Mouse (Mus musculus) cerebellum, adult 8-10 months (tissue): ENCODE measurements around the gene Dhx57.
A peak's percentile ranks its signal among the peaks of the same experiment; 100 is the strongest.
"Not testable (repeated sequence)": the region's sequence is repeated elsewhere in the genome, so short reads cannot be mapped to it uniquely, and the experiment has no call there.

Experiments used
- DNase-seq: peaks from one replicate; pipeline ENCODE4 v3.0.0; 2022

The Dhx57 gene

DNA sequence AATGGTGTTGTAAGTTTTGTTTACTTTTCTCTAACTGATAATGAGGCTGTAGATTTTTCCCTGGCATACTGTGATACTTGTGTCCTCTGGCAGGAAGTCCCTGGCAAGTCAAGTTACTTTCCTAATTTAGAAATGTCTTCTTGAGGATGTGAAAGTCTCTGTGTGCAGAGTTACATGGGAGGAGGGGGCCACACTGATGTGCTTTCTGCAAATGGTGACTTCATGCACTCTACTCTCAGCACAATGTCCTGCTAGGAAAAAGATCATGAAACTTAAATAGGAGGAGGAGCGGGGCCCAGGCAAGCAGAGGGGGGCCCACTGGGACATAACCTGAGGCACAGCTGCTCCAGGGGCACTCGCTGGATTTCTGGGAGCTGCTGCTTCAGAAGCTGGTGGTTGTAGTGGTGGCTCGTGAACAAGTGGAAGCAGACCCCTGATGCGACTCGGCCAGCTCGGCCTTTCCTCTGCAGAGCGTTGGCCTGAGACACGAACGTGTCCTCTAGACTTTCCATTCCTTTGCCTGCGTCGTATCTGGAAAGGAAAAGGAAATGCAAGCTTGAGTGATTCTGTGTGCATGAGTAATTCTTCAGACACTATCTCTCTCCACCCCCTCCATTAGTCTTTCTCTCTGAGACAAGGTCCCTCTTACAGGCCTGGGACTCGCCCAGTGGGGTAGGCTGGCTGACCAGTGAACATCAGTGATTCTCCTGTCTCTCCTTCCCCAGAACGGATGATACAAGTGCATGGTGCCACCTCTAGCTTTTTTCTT lies 37.3 kb downstream of the Dhx57 start:
- DNase-seq: no peak

DNA sequence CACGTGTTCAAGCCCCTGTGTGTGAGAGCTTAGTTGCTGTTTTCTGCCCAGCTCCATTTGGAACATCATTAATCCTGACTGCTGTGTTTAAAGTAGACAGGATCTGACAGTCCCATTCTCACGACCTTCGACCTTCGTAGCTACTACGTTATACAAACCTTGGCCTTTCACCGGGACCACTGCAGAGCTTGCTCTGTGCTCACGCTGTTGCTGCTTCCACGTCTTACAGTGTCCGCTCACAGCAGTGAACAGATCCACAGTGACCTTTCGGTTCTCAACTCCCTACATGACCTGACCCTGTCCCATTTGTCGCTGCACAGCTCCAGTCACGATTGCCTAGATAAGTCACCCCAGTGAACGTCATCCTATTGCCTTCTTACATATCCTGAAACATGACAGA lies 47.2 kb downstream of the Dhx57 start:
- DNase-seq: no peak

DNA sequence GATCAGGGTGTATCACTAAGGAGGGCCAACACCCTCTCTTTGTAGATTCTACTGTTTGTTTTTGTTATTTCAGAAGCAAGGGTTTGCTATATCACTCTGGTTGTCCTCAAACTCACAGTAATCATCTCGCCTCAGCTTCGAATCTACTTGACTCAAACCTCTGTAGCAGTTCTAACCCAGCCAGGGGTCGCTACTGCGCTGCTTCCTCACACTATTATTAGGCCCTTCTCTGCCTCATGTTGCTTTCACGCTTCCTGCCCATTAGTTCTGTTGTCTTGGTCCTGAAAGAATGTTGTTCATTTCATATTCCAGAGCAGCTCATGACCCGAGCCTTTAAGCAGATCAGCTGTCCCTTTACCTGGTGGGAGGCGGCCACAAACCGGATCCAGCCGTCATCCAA lies 48.7 kb downstream of the Dhx57 start:
- no peak for DNase-seq

DNA sequence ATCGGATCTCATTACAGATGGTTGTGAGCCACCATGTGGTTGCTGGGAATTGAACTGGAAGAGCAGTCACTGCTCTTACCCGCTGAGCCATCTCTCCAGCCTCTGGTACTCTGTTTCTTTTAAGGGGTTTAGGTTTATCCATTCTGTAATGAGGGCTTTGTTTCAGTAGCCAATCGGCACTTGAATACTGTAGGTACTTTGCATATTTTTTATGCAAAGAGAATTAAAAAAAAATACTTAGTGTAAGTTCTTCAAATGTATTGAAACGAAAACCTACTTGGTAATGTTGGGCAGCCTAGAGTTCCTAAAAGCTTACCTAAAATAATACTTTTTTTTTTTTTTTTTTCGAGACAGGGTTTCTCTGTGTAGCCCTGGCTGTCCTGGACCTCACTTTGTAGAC lies 52.8 kb downstream of the Dhx57 start:
- no peak for DNase-seq

DNA sequence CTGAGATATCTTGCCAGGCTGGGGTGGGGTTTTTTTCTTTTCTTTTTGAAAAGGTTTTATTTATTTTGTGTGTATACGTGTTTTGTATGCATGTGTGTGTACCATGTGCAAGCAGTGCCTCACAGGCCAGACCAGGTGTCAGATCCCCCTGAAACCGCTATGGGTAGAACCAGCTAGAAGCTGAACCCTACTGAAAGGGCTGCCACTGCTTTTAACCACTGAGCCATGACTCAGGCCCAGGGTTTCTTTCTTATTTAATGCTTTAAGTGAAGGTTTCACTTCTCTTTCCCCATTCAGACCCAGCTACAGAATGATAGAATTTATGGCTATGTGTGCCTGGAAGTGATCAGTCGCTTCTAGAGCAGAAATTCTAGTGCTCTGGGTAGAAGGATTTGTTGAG lies 53.5 kb downstream of the Dhx57 start:
- DNase-seq: no peak

DNA sequence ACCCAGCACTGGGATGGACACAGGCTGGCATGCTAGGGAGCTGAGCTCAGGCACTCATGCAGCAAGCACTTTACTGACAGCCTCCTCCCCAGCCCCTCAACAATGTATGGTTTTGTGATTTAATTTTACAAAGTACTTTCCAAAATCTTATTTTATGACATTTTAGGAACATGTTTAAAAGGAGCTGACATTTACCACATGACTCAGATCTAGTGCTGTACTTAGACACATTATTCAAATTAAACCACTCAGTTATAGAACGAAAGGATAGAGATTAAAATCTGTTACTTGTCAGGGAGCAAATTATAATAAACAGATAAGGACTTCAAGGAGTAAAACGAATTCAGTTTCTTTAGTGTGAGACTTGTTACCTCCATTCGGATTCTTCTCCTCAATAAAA lies 54.8 kb downstream of the Dhx57 start:
- DNase-seq: no peak

DNA sequence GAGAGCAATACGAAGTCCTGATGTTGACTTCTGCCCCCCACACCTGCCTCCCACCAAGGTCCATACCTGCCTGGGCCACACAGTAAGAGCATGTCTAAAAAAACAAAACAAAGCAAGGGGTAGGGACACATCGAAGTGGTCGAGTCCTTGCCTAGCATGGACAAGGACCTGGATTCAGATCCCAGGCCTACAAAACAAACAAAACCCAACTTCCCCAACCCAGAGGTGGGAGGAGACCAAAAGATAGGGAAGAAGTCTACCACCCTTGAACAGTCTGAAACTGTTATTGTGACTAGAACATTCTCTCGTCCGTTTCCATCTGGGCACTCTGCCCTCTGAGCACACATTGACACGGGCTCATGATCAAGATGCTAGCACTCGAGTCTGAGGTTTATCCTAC lies 55.9 kb downstream of the Dhx57 start:
- DNase-seq: no peak

DNA sequence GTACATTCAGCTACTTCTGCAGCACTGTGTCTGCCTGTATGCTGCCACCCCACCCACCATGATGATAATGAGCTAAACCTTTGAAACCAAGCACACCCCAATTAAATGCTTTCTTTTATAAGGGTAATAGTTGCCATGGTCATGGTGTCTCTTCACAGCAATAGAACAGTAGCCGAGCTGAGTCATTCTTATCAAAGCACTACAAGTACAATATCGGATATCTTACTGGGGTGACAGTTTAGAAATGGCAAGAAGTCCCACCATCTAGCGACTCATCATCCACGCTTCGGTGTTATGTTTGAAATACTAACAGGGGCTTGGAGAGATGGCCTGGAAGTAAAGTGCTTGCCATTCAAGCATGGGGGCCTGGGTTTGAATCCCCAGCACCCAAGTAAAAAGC lies 56.4 kb downstream of the Dhx57 start:
- no peak for DNase-seq

DNA sequence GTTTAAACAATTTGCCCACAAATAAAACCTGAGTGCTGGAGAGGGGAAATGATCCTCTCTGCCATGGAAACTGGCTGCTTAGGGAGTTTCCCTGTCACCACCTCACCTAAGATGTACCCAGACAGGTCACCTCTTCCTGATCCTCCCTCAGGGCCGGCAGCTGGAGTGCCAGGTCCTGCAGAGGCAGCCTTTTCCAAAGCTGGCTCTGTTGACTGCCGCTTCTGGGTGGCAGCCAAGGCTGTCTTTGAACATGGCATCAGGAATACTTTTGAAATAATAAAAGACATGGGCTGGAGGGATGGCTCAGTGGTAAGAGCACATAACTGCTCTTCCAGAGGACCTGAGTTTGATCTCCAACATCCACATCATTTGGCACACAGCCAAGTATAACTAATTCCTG lies 60.9 kb downstream of the Dhx57 start:
- no peak for DNase-seq

DNA sequence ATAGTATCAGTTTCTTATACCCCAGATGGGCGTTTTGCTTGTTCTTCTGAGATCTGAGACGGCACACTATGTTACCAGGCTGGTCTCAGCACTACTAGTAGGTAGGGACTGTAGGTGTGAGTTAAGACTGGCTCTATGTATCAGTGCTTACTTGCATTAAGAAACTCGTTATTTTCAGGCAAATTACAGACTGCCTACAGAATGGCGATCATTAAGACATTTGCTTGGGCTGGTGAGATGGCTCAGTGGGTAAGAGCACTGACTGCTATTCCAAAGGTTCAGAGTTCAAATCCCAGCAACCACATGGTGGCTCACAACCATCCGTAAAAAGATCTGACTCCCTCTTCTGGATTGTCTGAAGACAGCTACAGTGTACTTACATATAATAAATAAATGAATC lies 65.1 kb downstream of the Dhx57 start:
- not testable (repeated sequence) for DNase-seq

DNA sequence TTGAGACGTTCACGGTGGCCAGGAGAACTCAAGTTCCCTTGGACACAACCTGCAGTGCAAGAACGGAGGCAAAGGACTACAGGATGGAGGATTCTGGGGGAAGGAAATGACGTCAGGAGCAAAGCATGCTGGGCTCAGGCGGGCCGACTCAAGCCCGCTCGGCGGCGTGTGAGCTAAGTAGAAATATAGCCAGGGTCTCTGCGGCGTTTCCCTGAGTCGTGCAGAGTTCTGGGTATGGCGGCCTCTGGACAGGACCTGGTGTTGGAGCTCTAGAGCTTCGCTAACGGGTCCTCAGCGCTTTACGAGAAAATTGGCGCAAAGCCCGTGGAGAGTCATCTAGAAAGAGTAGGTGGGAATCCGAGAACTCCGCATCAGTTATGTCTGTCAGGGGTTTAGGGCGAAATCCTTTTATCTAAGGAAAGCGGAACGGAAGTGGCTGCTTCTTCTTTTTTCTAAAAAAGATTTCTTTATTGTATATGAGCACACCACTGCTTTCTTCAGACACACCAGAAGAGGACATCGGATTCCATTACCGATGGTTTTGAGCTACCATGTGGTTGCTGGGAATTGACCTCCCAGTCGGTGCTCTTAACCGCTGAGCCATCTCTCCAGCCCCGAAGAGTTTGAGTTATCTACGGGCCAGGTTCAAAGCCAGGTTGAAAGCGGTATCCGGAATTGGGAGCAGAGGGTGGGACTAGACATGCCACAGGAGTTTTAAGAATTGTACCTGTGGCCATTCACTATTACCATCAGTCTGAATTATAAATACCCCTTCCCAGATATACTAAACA lies 65.8 kb downstream of the Dhx57 start, which contains the start of gene Gemin6:
TSS of gene Gemin6 (plus strand) at position 116 of the 791 bp plus-strand sequence.
- peak; percentile 81 for DNase-seq

DNA sequence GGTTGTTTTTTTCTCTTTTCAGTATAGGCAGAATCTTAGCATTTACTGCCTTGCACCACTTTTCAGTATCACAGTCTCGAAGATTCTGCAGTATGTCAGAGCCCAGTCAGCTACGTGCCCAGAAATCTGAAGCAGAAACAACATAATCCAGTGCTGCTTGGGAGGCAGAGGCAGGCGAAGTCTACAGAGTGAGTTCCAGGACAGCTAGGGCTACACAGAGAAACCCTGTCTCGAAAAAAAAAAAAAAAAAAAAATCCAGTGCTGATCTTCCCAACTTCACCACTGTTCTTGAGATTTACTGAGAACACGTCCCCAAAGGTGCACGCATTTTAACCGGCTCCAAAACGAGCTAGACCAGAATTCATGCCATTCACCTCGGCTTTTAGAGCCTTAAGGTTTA lies 66.4 kb downstream of the Dhx57 start:
- DNase-seq: no peak

DNA sequence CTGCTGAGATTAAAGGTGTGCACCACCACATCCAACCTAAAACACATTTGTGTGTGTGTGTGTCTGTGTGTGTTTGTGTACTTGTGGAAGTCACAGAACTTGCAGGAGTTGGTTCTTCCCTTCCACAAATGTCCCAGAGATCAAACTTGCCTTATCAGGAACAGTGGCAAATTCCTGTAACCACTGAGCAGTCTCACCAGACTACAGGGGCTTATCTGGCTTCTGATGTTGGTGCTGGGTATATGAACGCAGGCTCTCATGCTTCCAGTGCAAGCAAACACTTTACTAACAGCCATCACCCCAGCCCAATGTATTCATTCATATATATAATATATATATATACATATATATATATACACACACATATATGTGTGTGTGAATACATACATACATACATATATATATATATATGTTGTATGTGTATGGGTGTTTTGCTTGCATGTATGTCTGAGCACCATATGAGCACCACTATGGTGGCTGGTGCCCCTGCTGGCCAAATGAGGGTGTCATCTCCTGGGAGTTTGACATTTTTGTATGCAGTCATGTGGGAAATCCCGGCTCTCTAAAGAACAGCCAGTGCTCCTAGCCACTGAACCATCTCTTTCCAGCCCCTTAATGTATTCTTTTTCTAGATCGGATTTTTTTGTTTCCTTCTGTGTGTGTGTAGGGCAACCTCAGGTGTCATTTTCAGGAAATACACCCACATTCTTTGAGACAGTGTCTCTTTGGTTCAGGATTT lies 68.2 kb downstream of the Dhx57 start:
- no peak for DNase-seq

DNA sequence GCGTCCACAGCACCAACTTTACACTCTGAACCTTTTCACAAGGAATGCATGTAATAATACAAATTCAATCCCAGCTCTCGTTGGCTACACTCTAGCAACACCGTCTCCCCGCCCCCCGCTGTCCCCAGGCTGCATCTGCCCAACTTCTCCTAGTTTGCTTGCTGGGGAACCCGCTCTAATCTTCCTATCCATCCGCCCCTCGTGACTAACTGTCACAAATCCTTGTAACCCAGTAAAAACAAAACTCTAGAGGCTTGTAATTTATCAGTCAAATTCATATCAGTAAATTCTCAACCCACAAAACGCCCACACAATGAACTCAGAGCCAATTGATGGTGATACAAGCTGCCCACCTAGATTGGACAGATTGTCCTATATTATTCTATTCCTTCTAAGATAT lies 69.1 kb downstream of the Dhx57 start:
- DNase-seq: no peak

DNA sequence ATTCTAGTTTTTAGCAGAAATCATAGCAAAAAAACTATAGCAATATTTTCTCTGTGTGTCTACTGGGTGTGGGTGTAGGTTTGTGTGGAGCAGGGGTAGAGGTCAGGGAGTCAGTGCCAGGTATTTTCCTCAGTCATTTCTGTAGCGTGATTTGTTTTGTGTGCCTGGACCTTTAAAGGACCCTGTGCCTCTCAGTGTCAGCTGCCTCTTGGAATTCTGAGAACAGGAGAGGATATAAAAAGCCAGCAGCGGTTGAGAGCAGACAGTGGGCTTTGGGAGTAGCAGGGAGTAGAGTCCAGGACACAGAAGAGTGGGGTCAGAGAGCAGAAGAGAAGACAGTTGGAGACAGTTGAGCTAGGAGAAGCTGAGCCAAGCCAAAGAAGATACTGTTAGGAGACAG lies 70.1 kb downstream of the Dhx57 start:
- no peak for DNase-seq

DNA sequence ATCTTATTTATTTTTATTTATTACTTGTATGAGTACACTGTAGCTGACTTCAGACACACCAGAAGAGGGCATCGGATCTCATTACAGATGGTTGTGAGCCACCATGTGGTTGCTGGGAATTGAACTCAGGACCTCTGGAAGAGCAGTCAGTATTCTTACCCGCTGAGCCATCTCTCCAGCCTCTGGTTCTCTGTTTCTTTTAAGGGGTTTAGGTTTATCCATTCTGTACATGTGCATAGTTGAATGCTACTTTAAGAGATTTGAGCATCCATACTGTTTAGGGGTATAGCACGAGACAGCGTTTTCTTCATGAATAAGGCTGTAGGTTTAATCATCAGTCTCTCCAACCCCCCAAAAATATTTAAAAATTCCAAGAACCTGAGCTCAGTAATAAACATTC lies 76.3 kb downstream of the Dhx57 start:
- not testable (repeated sequence) for DNase-seq

DNA sequence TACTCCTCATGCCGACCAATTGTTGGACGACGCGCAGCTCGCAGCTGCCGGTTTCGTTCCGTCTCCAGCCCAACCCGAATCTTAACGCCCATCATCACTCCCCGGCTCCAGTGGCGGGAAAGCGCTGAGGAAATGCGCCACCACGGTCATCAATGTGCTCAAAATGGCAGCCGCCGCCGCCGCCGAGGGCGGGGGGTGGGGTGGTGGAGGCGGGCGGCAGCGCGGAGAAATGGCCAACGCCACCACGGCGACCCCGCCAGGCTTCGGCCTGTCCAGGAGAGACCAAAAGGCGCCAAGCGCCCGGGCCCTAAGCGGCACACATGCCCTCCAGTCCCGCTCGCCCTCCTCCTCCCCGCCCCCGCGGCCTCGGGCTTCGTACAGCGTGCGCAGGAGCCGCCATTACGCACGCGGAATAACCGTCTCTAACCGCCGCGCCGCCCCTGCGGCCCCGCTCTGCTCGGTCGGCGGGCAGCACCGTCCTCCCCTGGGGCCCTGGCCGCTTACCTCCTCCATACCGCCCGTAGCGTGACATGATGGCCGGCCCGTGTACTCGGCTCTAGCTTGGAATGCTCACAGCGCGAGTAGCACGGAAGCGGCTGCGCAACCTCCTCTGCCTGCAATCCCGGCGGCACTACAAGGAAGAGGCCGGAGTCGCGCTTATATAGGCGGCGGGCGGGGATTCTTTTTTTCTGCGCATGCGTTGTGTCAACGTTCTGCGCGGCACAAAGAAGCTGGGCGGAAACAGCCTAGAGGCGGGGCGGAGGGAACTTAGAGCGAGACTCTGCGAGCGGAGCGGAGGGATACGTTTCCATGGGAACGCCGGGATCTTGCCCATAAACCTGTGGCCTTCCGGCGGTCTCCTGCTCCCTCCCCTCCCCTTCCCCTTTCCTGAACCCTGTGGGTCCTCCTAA lies 83.3 kb downstream of the Dhx57 start, which contains the start of the genes Srsf7 and Ttc39d:
TSS of gene Srsf7 (minus strand) at position 637 of the 911 bp plus-strand sequence.
TSS of gene Ttc39d (plus strand) at position 790 of the 911 bp plus-strand sequence.
- peak; percentile 99 for DNase-seq

DNA sequence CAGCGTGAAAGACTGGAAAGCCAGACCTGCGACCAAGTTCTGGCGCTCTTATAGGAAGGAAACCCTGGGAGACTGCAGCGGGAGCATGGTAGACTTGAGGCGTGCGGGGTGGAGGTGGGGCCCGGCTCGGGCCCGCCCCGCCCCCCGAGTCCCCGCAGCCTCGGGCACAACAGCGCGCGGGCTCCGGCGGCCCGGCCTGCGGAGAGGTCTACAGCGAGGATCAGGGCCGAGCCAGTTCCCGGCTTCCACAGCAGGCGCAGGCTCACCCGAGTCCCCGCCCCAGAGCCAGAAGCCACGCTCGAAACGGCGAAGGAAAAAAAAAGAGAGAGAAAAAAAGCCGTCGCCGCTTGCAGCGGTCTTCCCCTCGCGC lies 84.0 kb downstream of the Dhx57 start:
- no peak for DNase-seq

DNA sequence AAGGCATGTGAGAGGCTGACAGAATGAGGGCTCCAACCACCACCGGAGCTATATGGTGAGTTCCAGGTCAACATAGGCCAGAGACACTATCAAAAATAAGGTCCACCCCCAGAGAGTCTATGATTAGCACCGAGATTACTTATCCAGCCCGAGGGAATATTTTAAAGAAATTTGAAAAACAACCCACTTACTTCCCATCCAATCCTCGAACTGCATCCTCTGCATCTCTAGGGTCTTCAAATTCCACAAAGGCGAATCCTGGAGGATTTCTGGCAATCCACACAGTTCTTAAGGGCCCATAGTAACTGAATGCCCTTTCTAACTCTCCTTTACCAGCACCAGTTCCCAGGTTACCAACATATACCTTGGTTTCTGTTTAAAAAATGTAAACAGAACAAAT lies 84.6 kb downstream of the Dhx57 start:
- DNase-seq: no peak

DNA sequence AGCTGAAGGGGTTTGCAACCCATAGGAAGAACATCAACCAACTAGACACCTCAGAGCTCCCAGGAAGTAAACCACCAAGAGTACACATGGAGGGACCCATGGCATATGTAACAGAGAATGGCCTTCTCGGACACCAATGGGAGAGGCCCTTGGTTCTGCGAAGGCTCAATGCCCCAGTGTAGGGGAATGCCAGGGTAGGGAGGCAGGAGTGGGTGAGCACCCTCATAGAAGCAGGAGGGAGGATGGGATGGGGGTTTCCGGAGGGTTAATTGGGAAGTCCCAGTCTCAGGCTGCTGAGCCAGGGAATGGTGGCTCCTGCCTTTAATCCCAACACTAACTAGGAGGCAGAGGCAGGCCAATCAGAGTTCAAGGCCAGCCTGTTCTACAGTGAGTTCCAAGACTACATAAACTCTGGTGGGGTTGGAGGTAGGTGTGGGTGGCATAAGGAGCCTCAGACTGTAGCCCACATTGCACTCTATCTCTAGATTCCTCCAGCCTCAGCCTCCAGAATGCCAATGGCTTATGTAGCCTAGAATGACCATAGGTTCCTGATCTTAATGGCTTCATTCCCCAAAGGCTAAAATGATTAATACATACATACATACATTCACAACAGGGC lies 91.0 kb downstream of the Dhx57 start:
- DNase-seq: no peak

DNA sequence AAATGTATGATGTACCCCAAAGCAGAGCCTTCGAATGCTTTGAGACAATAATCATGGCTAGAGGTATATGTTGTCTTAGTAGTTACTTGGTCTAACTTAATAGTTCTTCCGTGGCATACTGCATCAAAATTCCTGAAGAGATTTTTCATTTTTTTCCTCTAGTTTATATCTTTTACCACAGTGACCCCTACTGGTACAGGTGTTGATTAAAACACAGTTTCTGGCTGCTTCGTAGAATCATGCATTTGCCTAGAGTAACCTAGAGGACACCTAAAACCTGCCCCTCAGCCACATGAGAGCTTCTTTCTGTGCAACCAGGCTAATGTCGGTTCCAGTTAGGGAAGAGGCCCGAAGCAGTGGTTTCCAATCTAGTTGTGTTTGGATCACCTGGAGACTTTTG lies 97.2 kb downstream of the Dhx57 start:
- peak; percentile 24 for DNase-seq
